Mouse (Mus musculus) T-helper 2 cell (primary cell): Measurements from ENCODE around the gene Rbm18.

Experiments
- in situ Hi-C: fragments of 300-600 bp; cut with MboI, MseI; formaldehyde crosslinking; loops from one replicate; pipeline ENCODE4 v1.15.1; 2025; ENCODE audit warnings: high pct_unique_total_duplicates

The Rbm18 gene

DNA sequence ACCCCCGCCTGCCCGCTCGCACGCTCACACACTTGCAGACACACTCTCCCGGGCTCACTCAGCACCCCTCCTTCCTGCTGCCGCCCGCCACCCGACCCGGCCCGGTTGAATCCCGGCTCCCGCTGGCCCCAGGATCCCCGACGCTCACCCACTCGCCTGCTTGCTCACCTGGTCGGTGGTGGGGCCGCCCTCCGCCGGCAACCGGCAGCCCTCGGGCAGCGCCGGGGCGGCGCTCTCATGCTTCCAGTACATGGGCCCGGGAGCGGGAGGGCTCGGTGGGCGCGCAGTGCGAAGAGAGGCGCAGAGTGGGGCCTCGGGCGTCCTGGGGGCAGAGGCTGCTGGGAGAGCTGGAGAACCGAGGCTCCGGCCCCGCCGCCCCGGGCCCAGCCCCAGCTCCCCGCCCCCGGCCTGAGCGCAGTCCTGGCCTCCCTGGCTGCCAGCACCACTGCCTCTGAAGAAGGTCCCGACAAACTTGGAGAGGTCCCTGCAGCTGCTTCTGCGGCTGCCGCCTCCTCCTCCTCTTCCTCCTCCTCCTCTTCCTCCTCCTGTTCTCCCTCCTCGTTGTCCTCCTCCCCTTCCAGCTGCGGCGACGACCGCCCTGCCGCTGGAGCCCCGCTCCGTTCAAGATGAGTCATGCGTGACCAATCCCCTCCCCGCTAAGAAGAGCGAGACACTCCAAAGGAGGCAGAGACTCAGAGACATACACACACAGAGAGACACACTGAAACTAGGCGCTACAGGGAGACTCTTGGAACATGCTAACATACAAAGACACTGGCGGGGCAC lies 31.4 kb downstream of the Rbm18 start, which contains the start of gene Lhx6:
Gene Lhx6, minus strand, starts transcription at position 453 of the 786 bp plus-strand sequence.
- in situ Hi-C loops, result no loop called here

DNA sequence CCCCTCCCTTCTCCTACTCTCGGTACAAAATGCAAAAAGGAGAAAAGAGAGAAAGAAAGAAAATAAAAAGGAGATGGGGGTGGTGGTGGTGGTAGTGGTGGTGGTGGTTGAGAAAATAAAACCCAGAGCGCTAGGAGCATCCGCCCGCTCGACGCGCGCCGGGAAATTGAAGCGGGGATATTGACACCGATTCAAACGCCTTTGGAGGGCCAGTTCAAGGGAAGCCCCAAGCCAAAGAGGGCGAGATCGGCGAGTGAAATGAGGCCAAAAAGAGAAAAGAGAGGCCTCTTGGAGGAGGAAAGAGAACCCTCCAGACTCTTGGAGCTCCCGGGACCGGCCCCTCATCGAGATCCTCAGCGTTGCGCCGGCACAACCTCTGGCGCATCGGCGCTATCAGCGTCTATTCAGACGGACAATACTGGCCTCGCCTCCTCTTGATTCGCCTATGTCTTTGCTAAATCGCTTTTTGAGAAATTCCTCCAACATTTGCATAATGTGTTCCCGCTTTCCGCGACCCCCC lies 32.1 kb downstream of the Rbm18 start:
- in situ Hi-C loops, result no loop called here

DNA sequence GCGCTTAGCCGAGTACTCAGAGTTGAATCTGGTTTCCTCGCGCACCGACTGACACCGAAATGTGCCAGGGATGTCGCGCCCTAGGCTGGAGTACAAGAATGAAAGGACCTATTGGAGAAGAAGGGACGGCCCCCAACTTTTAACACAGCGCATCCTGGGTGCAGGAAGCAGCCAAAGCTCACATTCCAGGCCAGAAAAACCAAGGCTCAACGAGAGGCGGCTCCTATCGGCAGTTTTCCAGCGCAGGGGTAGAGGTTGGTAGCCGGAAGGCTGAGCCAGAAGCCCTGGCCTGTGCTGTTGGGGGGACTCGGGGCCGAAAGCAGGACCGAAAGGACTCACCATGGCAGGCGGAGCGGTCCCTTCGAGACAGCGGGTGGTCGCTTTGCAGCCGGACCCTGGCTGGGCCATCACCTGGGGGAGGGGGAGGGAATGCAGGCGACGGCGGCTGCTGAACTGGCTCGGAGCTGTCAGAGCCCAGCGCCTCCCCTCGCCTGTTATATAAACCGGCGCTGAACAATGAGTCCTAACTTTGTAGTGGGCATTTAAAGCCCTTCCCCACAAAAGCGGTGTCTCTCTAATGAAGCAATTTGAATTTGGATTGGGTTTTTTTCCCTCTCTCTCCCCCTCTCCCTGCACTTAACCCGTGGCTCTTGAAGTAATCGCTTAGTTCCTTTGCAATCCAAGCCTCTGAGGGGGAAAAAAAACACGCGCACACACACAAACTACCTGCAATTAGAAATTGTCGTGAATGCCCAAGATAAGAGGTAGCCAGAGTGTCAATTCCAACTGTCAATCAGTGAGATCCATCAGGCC lies 32.8 kb downstream of the Rbm18 start:
- in situ Hi-C loops, result no loop called here

DNA sequence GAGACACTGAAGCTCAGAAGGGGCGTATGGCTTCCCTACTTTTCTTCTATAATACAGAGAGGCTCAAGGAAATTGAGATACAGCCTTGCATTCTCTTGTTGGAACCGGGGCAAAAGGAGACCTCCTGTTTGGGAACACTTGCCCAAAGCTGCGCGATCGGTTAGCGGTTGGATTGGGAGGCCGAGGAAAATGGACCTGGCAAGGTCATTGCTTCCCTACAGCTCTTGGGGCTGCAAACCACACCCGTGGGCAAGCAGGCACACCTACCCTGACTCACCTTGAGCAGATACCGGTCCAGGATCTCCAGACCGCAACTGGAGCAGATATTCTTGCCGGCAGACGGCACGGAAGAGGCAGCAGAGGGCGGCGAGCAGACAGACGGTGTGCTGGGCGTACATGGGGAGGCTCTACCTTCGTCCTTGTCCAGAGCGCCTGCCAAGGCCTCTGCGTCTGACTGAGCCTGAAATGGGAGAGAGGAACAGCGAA lies 33.5 kb downstream of the Rbm18 start:
- in situ Hi-C loops, result no loop called here

DNA sequence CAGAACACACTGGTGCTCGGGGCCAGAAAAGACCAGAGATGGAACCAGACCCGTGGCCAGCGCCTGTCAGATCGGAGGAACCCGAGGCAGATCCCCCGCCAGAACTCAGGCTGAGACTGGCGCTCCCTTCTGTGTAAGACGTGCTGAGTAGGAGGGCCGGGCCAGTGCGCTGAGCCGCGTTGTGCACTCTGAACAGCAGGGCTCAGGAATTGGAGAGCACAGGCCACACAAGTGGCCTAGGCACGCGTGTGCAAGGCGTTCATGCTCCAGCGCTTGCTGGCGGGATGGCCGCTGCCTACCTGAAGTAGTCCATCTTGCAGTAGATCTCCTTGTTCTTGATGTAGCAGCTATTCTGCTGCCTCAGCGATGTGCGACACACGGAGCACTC lies 34.0 kb downstream of the Rbm18 start:
- in situ Hi-C loops, result no loop called here

DNA sequence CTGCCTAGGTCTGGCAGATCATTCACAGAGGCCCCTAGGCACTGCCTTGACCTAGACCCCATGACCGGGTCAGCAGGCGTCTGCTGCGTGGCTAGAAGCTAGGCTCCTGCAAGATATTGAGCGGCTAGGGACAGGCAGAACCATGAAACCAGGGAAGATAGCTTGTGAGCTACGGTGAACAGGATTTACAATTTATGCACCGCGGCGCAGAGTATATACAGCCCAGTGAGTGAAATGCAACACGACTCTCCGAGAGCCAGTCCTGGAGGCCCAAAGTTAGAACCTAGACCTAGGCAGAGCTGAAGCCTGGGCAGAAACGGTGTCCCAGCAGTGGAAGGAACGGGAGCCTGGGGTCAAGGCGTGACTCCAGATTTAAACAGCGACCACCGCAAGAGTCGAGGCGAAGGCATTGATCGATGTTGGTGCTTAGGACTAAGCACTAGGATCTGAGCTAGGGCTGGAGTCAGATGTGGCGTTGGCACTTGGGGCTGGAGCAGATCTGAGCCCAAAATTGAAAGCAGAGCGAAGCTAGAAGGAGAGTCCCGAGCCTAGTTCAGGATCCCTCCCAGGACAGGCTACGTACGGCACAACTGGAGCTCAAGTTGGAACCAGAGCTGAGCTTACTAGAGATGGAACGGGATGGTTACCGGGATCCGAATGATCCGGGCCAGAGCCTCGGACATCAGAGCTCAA lies 34.6 kb downstream of the Rbm18 start:
- in situ Hi-C loops, result no loop called here

DNA sequence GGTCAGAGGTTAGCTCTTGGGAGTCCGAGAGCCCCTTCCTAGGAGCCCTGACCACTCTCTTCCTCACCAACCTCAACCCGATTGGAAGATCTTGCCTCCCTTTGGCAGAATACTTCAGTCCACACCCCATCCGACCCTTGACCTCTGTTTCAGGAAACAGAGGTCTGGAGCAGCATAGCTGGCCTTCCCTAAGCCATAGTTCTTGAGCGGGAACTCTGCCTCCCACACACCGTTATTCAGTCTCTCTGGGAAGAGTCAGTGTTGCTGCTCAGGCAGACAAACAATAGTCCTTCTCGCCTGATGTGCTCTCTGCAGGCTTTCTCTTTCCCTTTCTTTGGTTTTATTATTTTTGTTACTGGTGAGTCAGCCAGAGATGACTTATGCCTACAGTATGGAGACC lies 36.8 kb downstream of the Rbm18 start:
- in situ Hi-C loops, result no loop called here

DNA sequence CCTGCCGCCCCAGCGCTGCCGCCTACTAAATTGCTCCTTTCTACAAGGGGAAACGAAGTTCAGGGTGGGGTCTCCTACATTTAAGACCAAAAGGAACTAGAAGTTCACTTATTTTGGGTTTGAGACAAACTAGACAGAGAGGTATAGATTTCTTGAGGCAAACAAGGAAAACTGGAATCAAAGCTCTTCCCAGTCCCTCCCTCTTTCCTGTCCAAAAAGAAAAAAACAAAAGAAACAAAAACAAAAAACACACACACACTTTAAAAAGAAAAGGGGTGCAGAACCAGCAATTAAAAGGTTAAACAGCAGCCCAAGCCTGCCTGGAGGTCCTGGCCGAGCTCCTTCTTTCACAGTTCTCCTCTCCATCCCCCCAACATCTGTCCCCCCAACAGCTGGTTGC lies 38.6 kb downstream of the Rbm18 start:
- in situ Hi-C loops, result no loop called here

DNA sequence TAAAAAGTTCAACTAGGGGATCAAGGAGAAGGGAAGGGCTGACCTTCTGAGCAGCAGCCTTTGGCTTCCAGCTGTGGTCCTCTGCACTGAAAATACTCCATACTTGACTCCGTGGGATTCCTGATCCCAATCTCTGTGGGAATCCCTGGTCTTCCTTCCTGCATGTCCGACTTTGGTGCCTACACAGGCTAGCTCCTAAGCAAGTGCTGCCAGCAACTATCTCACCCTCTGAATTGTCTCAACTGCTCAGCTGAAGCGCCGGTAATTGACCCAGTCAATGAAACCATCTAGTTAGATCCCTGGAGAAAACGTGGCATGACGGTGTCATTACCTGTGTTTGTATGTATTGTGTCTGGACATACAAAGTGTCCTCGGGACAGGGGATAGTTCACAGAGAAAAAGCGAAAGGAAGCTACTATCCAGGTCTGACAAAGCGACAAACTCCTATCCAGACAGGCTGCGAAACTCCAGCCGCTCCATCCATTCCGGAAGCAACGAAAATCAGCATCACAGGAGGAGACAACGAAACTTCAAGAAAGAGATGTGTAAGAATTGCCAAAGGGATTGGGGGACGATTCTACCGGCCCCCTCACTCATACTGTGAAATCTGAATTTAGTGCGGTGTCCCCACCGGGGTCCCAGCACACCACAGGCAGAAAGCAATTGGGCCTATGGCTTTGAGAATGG lies 39.3 kb downstream of the Rbm18 start:
- in situ Hi-C loops, result no loop called here

DNA sequence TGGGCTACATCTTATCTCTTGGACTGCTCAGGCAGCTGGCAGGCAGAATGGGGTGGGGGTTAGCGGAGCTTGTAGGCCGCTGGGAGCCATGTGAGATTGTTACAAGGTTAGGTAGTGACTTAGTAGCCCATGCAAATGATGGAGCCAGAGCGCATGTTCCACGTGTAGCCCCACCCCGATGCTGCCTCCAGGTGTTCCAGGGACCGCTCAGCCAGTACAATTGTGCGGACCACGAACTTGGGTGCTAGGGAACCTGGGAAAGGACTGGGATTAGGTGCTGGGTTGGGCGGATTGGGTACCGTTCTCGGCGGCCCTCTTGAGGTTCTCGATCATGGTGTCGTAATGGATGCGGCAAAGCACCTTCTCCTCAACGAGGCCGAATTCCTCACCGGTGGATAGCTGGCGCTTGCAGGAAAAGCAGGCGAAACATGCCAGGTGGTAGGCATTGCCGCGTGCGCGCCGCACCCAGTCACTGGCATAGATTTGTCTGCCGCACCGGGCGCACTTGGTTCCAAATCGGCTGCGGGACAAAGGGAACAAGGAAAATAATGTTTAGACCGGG lies 42.6 kb downstream of the Rbm18 start:
- in situ Hi-C loops, result no loop called here

DNA sequence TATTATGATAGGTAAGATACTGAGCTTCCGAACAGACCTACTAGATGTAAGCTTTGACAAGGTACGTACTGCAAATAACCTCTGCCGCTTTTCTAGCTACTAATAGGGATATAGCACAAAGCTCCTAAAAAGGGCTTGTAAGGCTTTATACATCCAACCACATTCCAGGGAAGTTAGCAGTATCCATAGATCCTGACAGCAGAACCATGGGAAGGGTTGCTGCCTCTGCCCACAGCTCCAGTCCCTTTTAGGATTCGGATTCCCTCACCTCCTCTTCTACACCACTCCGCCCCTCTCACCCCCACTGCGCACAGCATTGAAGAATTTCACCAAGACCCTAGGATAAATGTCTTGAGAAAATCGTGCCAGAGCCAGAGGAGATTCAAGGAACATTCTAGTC lies 43.3 kb downstream of the Rbm18 start:
- in situ Hi-C loops, result no loop called here

DNA sequence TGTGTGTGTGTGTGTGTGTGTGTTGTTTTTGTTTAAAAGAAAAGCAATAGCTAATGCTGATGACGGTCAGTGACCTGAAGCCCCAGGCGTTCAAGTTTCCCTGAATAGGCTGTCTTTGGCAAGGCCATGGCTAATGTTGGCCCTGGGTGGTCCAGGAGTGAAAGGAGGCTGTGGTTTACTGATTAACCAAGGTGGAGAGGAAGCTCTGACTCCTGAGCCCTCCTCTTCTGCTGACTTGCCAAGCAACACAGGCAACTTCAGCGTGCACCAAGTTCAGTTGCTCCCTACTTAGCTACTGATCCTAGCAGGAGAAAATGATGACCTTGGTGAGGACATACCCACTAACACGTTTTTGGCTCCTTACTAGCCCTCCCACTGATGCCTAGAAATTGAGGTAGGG lies 43.8 kb downstream of the Rbm18 start:
- in situ Hi-C loops, result no loop called here

DNA sequence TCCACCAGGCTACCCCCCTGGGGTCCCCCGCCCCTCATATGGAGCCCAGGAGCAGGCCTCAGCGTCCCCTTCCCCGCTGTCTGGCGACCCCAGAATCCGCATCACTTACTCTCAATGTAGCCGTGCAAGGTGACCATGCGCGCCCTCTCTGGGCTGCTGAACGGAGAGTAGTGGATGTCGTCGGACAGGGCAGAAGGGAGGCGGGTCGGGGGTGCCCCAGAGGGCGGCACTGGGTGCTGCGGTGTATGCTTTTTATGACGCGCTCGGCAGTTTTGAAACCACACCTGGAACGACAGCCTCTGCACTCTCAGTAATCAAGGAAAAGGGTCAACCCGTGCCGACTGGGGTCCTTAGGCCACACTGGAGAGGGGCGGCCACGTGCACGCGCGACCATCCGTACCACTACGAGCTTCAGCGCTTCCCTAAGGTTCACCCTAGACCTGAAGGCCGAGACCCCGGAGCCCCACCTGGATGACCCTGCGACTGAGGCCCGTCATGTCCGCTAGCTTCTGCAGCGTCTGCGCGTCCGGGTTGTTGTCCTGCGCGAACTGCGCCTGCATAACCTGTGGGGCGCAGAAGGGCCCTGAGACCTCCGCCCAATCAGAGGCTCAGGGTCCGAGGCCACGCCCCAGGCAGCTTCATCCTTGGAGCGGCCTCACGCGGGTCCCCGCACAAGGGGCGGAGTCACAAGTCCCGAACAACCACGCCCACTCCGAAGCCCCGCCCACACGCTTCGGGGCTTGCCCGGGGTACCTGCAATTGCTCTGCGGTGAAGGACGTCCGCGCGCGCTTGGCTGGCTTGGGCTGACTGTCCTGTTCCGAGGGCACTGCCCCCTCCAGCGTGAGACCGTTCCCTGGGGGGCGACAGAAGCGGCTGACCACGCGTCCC lies 45.5 kb downstream of the Rbm18 start:
- in situ Hi-C loops, result no loop called here

DNA sequence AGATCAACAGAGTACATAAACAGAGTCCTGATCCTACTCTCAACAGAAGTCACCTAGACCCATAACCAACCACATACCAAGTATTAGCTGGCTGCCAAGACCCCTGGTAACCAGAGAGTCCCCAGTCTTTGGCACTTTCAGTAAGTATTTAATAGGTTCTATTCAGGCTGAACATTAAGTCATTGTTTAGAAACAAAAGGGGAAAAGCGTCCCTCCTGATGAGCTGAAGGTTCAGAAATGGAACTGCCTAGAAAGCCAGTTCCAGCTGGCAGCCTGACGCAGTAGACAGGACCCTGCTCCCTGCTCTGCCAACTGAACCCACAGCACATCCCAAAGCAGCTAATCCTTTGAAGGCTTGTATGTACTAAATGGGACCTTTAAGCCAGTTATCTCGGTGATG lies 47.4 kb downstream of the Rbm18 start:
- in situ Hi-C loops, result loop anchor here (5.0 kb wide), 1 partner anchor 77 kb away; no protein-coding TSS in a partner anchor

DNA sequence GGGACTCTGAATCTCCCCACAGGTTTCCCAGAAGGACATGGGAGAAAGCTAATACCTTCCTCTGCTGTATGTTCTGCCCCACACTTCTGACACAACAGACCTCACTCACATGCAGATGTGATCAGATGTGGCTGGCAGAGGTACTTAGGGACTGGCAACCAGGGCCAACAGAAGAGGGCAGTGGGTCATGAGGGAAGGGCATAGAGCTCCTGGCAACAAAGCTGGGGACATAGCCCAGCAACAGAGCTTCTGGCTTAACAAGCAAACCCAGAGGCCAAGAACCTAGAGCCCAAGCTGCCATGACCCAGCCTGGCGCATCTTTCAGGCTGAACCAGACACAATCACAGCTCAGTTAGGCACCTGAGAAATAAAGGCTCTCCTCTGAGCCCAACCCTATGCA lies 51.5 kb downstream of the Rbm18 start:
- in situ Hi-C loops, result loop anchor here (5.0 kb wide), 1 partner anchor 73 kb away; no protein-coding TSS in a partner anchor

DNA sequence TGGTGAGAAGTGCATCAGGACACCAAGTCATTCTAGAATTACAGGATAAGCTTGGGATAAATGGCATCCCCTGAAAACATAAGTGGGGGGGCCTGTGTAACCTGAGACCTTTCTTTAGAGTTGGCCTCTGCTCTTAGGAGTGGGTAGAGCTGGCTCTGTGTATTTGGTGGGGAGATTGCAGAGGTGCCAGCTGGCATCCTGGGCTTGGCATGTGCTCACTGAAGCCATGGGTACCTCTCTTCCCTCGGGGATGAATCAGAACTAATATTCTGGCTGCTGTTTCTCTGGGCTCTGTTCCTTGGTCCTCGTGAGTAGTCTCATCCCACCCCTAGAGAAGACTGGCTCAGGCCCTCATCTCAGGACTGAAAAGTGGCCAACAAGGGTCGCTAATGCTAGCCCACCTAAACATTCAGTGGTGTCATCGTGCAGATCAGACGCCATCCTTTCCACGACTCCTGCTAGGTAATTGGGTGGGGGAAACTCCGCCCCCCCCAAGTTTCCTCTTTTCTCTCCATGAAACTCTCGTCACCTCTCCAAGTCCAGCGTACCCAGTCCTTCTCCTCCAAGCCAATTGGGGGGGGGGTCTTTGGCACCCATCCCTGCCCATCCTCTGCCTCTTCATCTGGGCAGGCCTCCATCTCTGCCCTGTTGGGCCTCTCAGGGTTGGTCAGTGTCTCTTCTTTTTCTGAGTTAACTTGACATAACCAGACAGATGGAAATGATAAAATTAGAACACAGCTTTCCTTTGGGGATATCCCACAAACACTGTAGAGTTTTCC lies 53.6 kb downstream of the Rbm18 start:
- in situ Hi-C loops, result no loop called here

DNA sequence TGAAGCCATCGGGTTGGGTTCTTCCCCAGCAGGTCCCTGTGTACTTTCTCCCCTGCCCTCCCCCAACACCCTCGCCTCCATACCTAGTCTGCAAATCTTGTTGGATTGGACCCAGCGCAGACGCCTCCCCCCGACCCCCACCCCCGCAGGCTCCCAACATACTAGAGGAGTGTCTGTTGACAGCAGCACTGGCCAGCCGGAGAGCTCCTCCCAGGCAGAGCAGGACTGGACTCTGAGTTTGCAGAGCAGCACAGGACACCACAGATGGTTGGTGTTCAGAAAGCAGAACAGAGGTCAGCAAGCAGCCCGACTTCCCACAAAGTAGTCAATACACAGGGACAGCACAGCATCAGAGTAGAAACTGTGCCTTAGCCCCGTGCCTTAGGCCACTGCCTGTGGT lies 55.1 kb downstream of the Rbm18 start:
- in situ Hi-C loops, result no loop called here

DNA sequence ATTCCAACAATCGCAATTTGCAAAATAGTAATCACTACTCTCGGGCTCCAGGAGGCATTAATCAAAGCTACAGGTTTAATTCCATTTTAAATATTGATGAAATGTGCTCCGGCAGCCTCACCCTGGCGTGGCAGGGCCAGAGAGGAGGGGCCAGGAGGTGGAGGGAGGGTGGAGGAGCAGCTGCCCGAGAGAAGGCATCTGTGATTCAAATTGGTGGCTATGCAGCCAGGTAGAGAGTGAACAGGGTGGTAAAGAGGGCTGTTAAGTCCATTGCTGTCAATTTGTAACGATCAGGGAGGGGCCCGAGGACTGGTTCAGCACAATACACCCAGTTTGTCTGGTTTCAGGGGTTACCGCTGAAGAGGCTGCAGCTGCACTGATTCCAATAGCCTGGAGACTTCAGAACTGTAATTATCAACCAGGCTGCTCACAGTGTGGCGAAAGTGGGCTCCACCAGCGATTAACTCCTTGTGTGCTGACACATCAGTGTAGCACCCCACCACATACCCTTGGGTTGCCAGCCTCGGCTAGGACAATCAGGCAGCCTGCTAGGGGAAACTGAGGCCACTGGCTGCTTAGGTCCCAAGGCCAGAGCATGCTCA lies 59.3 kb downstream of the Rbm18 start:
- in situ Hi-C loops, result no loop called here

DNA sequence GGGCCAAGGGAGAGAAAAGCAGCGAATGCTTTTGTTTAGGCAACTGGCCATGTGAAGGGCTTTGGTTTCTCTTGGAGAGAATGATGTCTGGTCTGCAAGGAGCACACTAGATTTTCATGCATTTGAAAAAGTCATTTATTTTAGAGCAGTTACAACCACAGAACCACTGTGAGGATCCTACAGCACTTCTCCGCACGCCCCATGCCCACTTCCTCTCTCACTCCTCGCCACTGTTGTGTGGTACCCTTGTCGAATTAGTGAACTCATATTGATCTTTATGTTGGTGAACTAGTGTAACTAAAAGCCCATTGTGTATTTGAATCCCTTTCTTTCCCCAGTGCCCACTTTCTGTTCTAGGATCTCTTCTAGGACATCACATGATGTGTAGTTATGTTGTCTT lies 61.4 kb downstream of the Rbm18 start:
- in situ Hi-C loops, result no loop called here
